In the genomic region with DNA sequence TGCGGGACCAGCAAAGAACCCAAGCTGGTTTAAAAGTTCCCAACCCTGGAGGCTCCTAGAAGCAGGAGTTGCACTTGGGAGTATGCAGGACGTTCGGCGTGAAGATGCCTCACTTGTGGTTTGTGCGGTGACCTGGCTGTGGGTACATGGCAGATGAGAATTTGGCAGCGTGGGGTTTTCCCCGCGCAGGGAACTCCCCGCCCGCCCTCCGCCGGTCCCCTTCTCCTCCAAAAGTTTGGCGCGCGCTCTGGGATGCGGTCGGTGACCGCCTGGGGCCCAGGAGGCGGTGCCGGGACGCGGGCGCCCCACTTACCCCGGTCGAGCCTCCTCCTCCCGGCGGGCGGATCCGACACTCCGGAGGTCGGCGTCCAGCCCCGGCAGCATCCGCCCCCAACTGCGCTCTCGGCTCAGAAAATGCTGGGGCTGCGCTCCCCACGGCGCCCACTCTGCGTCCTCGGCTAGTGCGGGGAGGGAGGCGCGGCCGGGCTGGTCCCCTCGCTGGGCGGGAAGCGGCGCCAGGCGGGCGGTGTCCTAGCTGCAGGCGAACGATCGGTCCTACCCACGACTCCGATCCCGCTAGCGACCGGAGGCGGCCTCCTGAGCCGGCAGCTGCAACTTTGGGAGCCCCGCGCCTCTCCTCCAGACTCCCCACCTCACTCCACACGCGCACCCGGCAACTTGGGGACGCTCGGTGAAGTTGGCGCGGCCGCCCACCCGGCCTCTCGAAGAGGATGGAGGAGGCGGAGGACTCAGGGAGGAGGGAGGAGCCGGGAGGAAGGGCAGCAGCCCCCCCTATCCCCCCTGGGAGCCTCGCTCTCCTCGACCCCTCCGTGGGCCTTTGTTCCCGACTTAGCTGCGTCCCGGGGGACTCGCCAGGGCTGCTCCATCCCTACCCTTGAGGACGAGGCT, we compare ENCODE assay signal across 7 mouse cellular contexts. TPM values are rescaled to one million over a fixed set of nuclear protein-coding genes. Genes with fewer than 3 reads are reported as not detected.
DNase-seq lines count a peak whose midpoint lies in the region; ATAC-seq and TF ChIP-seq lines count a peak whose summit lies in the region.

A gene (minus strand): TSS at position 670 of the 909 bp plus-strand sequence.

- H3K4me1 ChIP-seq in cortical plate, adult 2 months (ENCODE audit: control insufficient read depth, insufficient read depth, low read length): peaks cover 7% of the 10 kb centered on the region
- H3K4me1 ChIP-seq in lung, embryonic 14.5 days (ENCODE audit: insufficient read depth): peaks cover 23% of the 10 kb centered on the region
- H3K4me1 ChIP-seq in neural tube, embryonic 15.5 days: peaks cover 38% of the 10 kb centered on the region

- peak within 1 kb of the TSS; percentile 75 for H3K9ac ChIP-seq in lung, embryonic 14.5 days
- H3K9ac ChIP-seq in neural tube, embryonic 15.5 days (replicated peaks): peak within 1 kb of the TSS; percentile 58

- H3K27me3 ChIP-seq in lung, embryonic 14.5 days (ENCODE audit: insufficient read depth, low read length): no peaks in the 10 kb centered on the region
- H3K27me3 ChIP-seq in neural tube, embryonic 15.5 days (replicated peaks): peaks cover 15% of the 10 kb centered on the region

- peak within 1 kb of the TSS; percentile 83 for H3K4me2 ChIP-seq in lung, embryonic 14.5 days
- peak within 1 kb of the TSS; percentile 94 for H3K4me2 ChIP-seq in neural tube, embryonic 15.5 days

- peak within 1 kb of the TSS; percentile 35; the same call in 1 of the 2 replicates for H3K27ac ChIP-seq in cortical plate, adult 2 months (ENCODE audit: insufficient read depth, low read length)
- H3K27ac ChIP-seq in lung, embryonic 14.5 days (ENCODE audit: low read depth): peak within 1 kb of the TSS; percentile 87
- H3K27ac ChIP-seq in neural tube, embryonic 15.5 days (replicated peaks): peak within 1 kb of the TSS; percentile 76

- under 1% methylated on average over 63 of the region's 83 CpGs for WGBS in lung, embryonic 14.5 days
- WGBS in neural tube, embryonic 15.5 days: under 1% methylated on average over 82 of the region's 83 CpGs

- no peak for TF ChIP-seq CTCF in cortical plate, adult 2 months (IDR thresholded peaks at IDR 0.05; ENCODE audit: extremely low read depth, insufficient read depth, low read length)
- TF ChIP-seq CTCF in lung, embryonic 14.5 days (IDR thresholded peaks at IDR 0.05; ENCODE audit: low read depth): peak; percentile 20

- DNase-seq in R1 (ENCODE audit: low read depth, low spot score): peak; percentile 78
- DNase-seq in heart, adult 18-20 months: peak; percentile 54 to 57
- DNase-seq in kidney, adult 18-20 months: peak; percentile 78
- DNase-seq in lung, embryonic 14.5 days: peak; percentile 75
- peak; percentile 68 for DNase-seq in thymus, postnatal 4 days

- no peaks in the 10 kb centered on the region for H3K9me3 ChIP-seq in lung, embryonic 14.5 days (ENCODE audit: low read depth, low read length)
- no peaks in the 10 kb centered on the region for H3K9me3 ChIP-seq in neural tube, embryonic 15.5 days (replicated peaks)

- peak within 1 kb of the TSS; percentile 19 for H3K4me3 ChIP-seq in cortical plate, adult 2 months (ENCODE audit: insufficient read depth, low read length)
- peak within 1 kb of the TSS; percentile 66 for H3K4me3 ChIP-seq in lung, embryonic 14.5 days (ENCODE audit: low read depth, low read length)
- H3K4me3 ChIP-seq in neural tube, embryonic 15.5 days (replicated peaks): peak within 1 kb of the TSS; percentile 55

- no peaks in the 10 kb centered on the region for H3K36me3 ChIP-seq in lung, embryonic 14.5 days (ENCODE audit: insufficient read depth)
- no peaks in the 10 kb centered on the region for H3K36me3 ChIP-seq in neural tube, embryonic 15.5 days

- no peak for TF ChIP-seq POLR2A in cortical plate, adult 2 months (IDR thresholded peaks at IDR 0.05; ENCODE audit: extremely low read depth, insufficient read depth, low read length)

- ATAC-seq in lung, embryonic 14.5 days (ENCODE audit: insufficient read depth): peak; percentile 77
- ATAC-seq in neural tube, embryonic 15.5 days (ENCODE audit: low FRiP score): peak; percentile 62

RNA-seq across cellular contexts. Expression of the gene that starts here (rescaled TPM):
- polyA plus RNA-seq in cortical plate, adult 2 months (2012; rRNA removed): 1.4 and 2.0 TPM in 2 replicates
- total RNA-seq in heart, adult 18-20 months (2021): 1 to 10 TPM in 1 of 2 experiments, under 1 TPM in 1; 0.74 to 1.5 TPM
- polyA plus RNA-seq in lung, embryonic 14.5 days (2014; fragmentation: Nextera tagmentation; extraction: Ambion mirVana): 2.1 TPM in 2 replicates
- 1.9 and 2.0 TPM in 2 replicates for polyA plus RNA-seq in neural tube, embryonic 15.5 days (2015; fragmentation: Nextera tagmentation; extraction: Ambion mirVana)

Comparison
In these comparisons a context has a peak if more than half of its experiments do, and no peak if none do; other contexts are left out.
1. Peak in every context shown above with its lines: DNase-seq, ATAC-seq, H3K4me3 ChIP-seq and H3K27ac ChIP-seq.
2. H3K27ac ChIP-seq: peak in every context shown above with its lines; median percentile 87 in lung, embryonic 14.5 days; 76 in neural tube, embryonic 15.5 days; 35 in cortical plate, adult 2 months.